Mouse (Mus musculus) neural tube, embryonic 11.5 days (tissue): ENCODE data around the gene Megf9. TPM values are rescaled to one million over a fixed set of nuclear protein-coding genes. Genes with fewer than 3 reads are reported as not detected.

Experiments
- ATAC-seq: fragments of 200-750 bp; cut with Nextera tagmentation; 2 replicates; pipeline ENCODE4 v1.8.0; 2017; ENCODE audit warnings: moderate number of reproducible peaks, mild to moderate bottlenecking, moderate TSS enrichment, moderate library complexity; ENCODE audit not compliant: insufficient read depth, low FRiP score, low TSS enrichment
- DNase-seq: peaks from one replicate; pipeline ENCODE4 v3.0.0-alpha.2; 2015; ENCODE audit warnings: low spot score
- H3K27ac ChIP-seq: fragments of 300-500 bp; sonication (generic); 2 replicates; pipeline ENCODE4 v1.5.1; 2014; ENCODE audit warnings: low read depth, mild to moderate bottlenecking, low read length
- H3K27me3 ChIP-seq: fragments of 300-500 bp; sonication (generic); 2 replicates; pipeline ENCODE4 v1.6.1; 2014; ENCODE audit warnings: mild to moderate bottlenecking, low read length, mixed read lengths; ENCODE audit not compliant: control insufficient read depth, insufficient read depth
- H3K36me3 ChIP-seq: fragments of 300-500 bp; sonication (generic); 2 replicates; pipeline ENCODE4 v1.6.1; 2014; ENCODE audit warnings: mild to moderate bottlenecking, low read length, moderate library complexity, mixed read lengths; ENCODE audit not compliant: control insufficient read depth, insufficient read depth
- H3K4me1 ChIP-seq: fragments of 300-500 bp; sonication (generic); 2 replicates; pipeline ENCODE4 v1.6.1; 2014; ENCODE audit warnings: low read length, mixed read lengths; ENCODE audit not compliant: control insufficient read depth, insufficient read depth
- H3K4me2 ChIP-seq: fragments of 300-500 bp; sonication (generic); 2 replicates; pipeline ENCODE4 v1.6.1; 2014; ENCODE audit warnings: low read depth, mild to moderate bottlenecking, moderate library complexity
- H3K4me3 ChIP-seq: fragments of 300-500 bp; sonication (generic); 2 replicates; pipeline ENCODE4 v1.5.1; 2014; ENCODE audit warnings: low read depth, low read length
- H3K9ac ChIP-seq: fragments of 300-500 bp; sonication (generic); 2 replicates; pipeline ENCODE4 v1.6.1; 2014; ENCODE audit warnings: mild to moderate bottlenecking, low read length
- H3K9me3 ChIP-seq: fragments of 300-500 bp; sonication (generic); 2 replicates; pipeline ENCODE4 v1.6.1; 2016; ENCODE audit warnings: low read length; ENCODE audit not compliant: control insufficient read depth
- WGBS: fragments of 180-500 bp; shearing (Covaris S2); extraction: QIAGEN DNeasy Blood & Tissue Kit; methylation state at CpG from one replicate; pipeline ENCODE4 v1.1.7; 2014; 5-methylcytosine and 5-hydroxymethylcytosine counted together
- polyA plus RNA-seq: library from polyadenylated mRNA; unstranded; fragments of >200 nt; fragmentation: Nextera tagmentation; extraction: Ambion mirVana; gene quantifications from 2 replicates; pipeline ENCODE4 v1.2.1, GENCODE M21; 2014

Gene Megf9
- polyA plus RNA-seq: 29.1 and 29.8 TPM in 2 replicates

GRCm38 (mm10) chr4:70534891-70535269 is at the start of gene Megf9:
Gene Megf9, minus strand, starts transcription at chr4:70534995.
- under 1% methylated on average over 46 of the region's 46 CpGs for WGBS
- Histone ChIP-seq H3K9ac (peak within 1 kb of the TSS; percentile 99), H3K4me1 (peaks cover 26% of the 10 kb centered on the region), H3K27me3 (no peaks in the 10 kb centered on the region), H3K27ac (peak within 1 kb of the TSS; percentile 99), H3K4me3 (peak within 1 kb of the TSS; percentile 92), H3K4me2 (peak within 1 kb of the TSS; percentile 89), H3K36me3 (no peaks in the 10 kb centered on the region), H3K9me3 (no peaks in the 10 kb centered on the region)
- DNase-seq: peak; percentile 99
- ATAC-seq: peak; percentile 99

- Histone ChIP-seq H3K36me3 (no peaks in the 10 kb centered on the region), H3K9me3 (no peaks in the 10 kb centered on the region), H3K4me3 (no peak overlapping the region), H3K9ac (no peak overlapping the region), H3K4me1 (no peaks in the 10 kb centered on the region), H3K27me3 (no peaks in the 10 kb centered on the region), H3K4me2 (no peak overlapping the region), H3K27ac (no peak overlapping the region)
- ATAC-seq (no peak), DNase-seq (peak; percentile 21)
- WGBS: 54% methylated on average over 3 of the region's 3 CpGs
Measured at GRCm38 (mm10) chr4:70579654-70580053, 44.9 kb upstream of the Megf9 start.

- DNase-seq (no peak), ATAC-seq (no peak)
- 60% methylated on average over 3 of the region's 3 CpGs for WGBS
- Histone ChIP-seq H3K27me3 (no peaks in the 10 kb centered on the region), H3K4me1 (no peaks in the 10 kb centered on the region), H3K36me3 (no peaks in the 10 kb centered on the region), H3K27ac (no peak overlapping the region), H3K4me2 (no peak overlapping the region), H3K9ac (no peak overlapping the region), H3K9me3 (no peaks in the 10 kb centered on the region), H3K4me3 (no peak overlapping the region)
Measured at GRCm38 (mm10) chr4:70578301-70578700, 43.5 kb upstream of the Megf9 start.

GRCm38 (mm10) chr4:70576096-70576495 is 41.3 kb upstream of the Megf9 start:
- no peak overlapping the region for H3K9ac ChIP-seq
- H3K4me2 ChIP-seq: no peak overlapping the region
- no peaks in the 10 kb centered on the region for H3K27me3 ChIP-seq
- no peak for DNase-seq
- no peaks in the 10 kb centered on the region for H3K4me1 ChIP-seq
- H3K4me3 ChIP-seq: no peak overlapping the region
- no peak for ATAC-seq
- no peaks in the 10 kb centered on the region for H3K9me3 ChIP-seq
- H3K27ac ChIP-seq: no peak overlapping the region
- H3K36me3 ChIP-seq: no peaks in the 10 kb centered on the region

GRCm38 (mm10) chr4:70573926-70574325 is 39.1 kb upstream of the Megf9 start:
- no peak for DNase-seq
- Histone ChIP-seq H3K4me3 (no peak overlapping the region), H3K9me3 (no peaks in the 10 kb centered on the region), H3K27me3 (no peaks in the 10 kb centered on the region), H3K4me1 (no peaks in the 10 kb centered on the region), H3K27ac (no peak overlapping the region), H3K36me3 (no peaks in the 10 kb centered on the region), H3K4me2 (no peak overlapping the region), H3K9ac (no peak overlapping the region)
- WGBS: 91% methylated on average over 2 of the region's 2 CpGs
- ATAC-seq: no peak

GRCm38 (mm10) chr4:70553888-70554287 is 19.1 kb upstream of the Megf9 start:
- no peaks in the 10 kb centered on the region for H3K27me3 ChIP-seq
- no peaks in the 10 kb centered on the region for H3K9me3 ChIP-seq
- no peaks in the 10 kb centered on the region for H3K4me1 ChIP-seq
- ATAC-seq (no peak), DNase-seq (no peak)
- 84% methylated on average over 2 of the region's 2 CpGs for WGBS
- no peak overlapping the region for H3K9ac ChIP-seq
- no peaks in the 10 kb centered on the region for H3K36me3 ChIP-seq
- no peak overlapping the region for H3K4me2 ChIP-seq
- no peak overlapping the region for H3K4me3 ChIP-seq
- H3K27ac ChIP-seq: no peak overlapping the region

- DNase-seq (no peak), ATAC-seq (no peak)
- WGBS: 78% methylated on average over 5 of the region's 5 CpGs
- Histone ChIP-seq H3K9ac (no peak overlapping the region), H3K4me3 (no peak overlapping the region), H3K27ac (no peak overlapping the region), H3K4me2 (no peak overlapping the region), H3K4me1 (no peaks in the 10 kb centered on the region), H3K9me3 (no peaks in the 10 kb centered on the region), H3K36me3 (no peaks in the 10 kb centered on the region), H3K27me3 (no peaks in the 10 kb centered on the region)
Measured at GRCm38 (mm10) chr4:70553230-70553797, 18.5 kb upstream of the Megf9 start.

GRCm38 (mm10) chr4:70552120-70552519 is 17.3 kb upstream of the Megf9 start:
- H3K4me3 ChIP-seq: no peak overlapping the region
- 58% methylated on average over 4 of the region's 4 CpGs for WGBS
- ATAC-seq (no peak), DNase-seq (no peak)
- H3K27ac ChIP-seq: no peak overlapping the region
- no peak overlapping the region for H3K4me2 ChIP-seq
- no peaks in the 10 kb centered on the region for H3K9me3 ChIP-seq
- no peaks in the 10 kb centered on the region for H3K27me3 ChIP-seq
- H3K9ac ChIP-seq: no peak overlapping the region
- no peaks in the 10 kb centered on the region for H3K4me1 ChIP-seq
- no peaks in the 10 kb centered on the region for H3K36me3 ChIP-seq

- ATAC-seq (no peak), DNase-seq (no peak)
- H3K27ac ChIP-seq: no peak overlapping the region
- no peaks in the 10 kb centered on the region for H3K27me3 ChIP-seq
- no peak overlapping the region for H3K4me2 ChIP-seq
- 93% methylated on average over 8 of the region's 8 CpGs for WGBS
- no peaks in the 10 kb centered on the region for H3K4me1 ChIP-seq
- no peak overlapping the region for H3K4me3 ChIP-seq
- no peaks in the 10 kb centered on the region for H3K9me3 ChIP-seq
- H3K36me3 ChIP-seq: no peaks in the 10 kb centered on the region
- no peak overlapping the region for H3K9ac ChIP-seq
Measured at GRCm38 (mm10) chr4:70547411-70548148, 12.8 kb upstream of the Megf9 start.
